Mouse (Mus musculus) intestine, postnatal 0 days (tissue): Measurements from ENCODE around the gene Amot. TPM values are rescaled to one million over a fixed set of nuclear protein-coding genes. Genes with fewer than 3 reads are reported as not detected.
A peak's percentile ranks its signal among the peaks of the same experiment; 100 is the strongest.

Experiments used
- ATAC-seq: fragments of 200-750 bp; cut with Nextera tagmentation; 2 replicates; pipeline ENCODE4 v1.8.0; 2017; ENCODE audit warnings: mild to moderate bottlenecking, moderate TSS enrichment, moderate library complexity
- H3K27ac ChIP-seq: fragments of 300-500 bp; sonication (generic); 2 replicates; pipeline ENCODE4 v1.5.1; 2014; ENCODE audit warnings: mild to moderate bottlenecking, low read depth, low read length, moderate library complexity
- H3K27me3 ChIP-seq: fragments of 300-500 bp; sonication (generic); replicated peaks from 2 replicates; pipeline ENCODE4 v1.6.1; 2014; ENCODE audit warnings: low read length, mixed read lengths; ENCODE audit not compliant: control insufficient read depth, insufficient read depth
- H3K36me3 ChIP-seq: fragments of 300-500 bp; sonication (generic); 2 replicates; pipeline ENCODE4 v1.6.1; 2014; ENCODE audit warnings: mild to moderate bottlenecking, moderate library complexity; ENCODE audit not compliant: control insufficient read depth, insufficient read depth
- H3K4me1 ChIP-seq: fragments of 300-500 bp; sonication (generic); replicated peaks from 2 replicates; pipeline ENCODE4 v1.6.1; 2014; ENCODE audit warnings: antibody characterized with exemption, low read length, mixed read lengths; ENCODE audit not compliant: control insufficient read depth, insufficient read depth
- H3K4me2 ChIP-seq: fragments of 300-500 bp; sonication (generic); replicated peaks from 2 replicates; pipeline ENCODE4 v1.6.1; 2014; ENCODE audit warnings: low read depth, mild to moderate bottlenecking, moderate library complexity
- H3K4me3 ChIP-seq: fragments of 300-500 bp; sonication (generic); 2 replicates; pipeline ENCODE4 v1.5.1; 2014; ENCODE audit warnings: low read depth, low read length
- H3K9ac ChIP-seq: fragments of 300-500 bp; sonication (generic); 2 replicates; pipeline ENCODE4 v1.6.1; 2014; ENCODE audit warnings: mild to moderate bottlenecking, low read depth, low read length
- H3K9me3 ChIP-seq: fragments of 300-500 bp; sonication (generic); 2 replicates; pipeline ENCODE4 v1.6.1; 2016; ENCODE audit warnings: mixed run types; ENCODE audit not compliant: control insufficient read depth
- CTCF ChIP-seq: sonication (generic); IDR thresholded peaks from 2 replicates; pipeline ENCODE4 v1.5.1; 2016; ENCODE audit warnings: low read depth, mild to moderate bottlenecking, control low read depth, antibody characterized with exemption, moderate library complexity
- WGBS: fragments of 180-500 bp; shearing (Covaris S2); extraction: QIAGEN DNeasy Blood & Tissue Kit; methylation state at CpG from one replicate; pipeline ENCODE4 v1.1.7; 2014; 5-methylcytosine and 5-hydroxymethylcytosine counted together
- polyA plus RNA-seq: library from polyadenylated mRNA; unstranded; fragments of >200 nt; fragmentation: Nextera tagmentation; extraction: Ambion mirVana; gene quantifications from 2 replicates; pipeline ENCODE4 v1.2.1, GENCODE M21; 2015

Gene Amot
- polyA plus RNA-seq, 1 experiment from 2014 or later: 6.3 TPM

DNA sequence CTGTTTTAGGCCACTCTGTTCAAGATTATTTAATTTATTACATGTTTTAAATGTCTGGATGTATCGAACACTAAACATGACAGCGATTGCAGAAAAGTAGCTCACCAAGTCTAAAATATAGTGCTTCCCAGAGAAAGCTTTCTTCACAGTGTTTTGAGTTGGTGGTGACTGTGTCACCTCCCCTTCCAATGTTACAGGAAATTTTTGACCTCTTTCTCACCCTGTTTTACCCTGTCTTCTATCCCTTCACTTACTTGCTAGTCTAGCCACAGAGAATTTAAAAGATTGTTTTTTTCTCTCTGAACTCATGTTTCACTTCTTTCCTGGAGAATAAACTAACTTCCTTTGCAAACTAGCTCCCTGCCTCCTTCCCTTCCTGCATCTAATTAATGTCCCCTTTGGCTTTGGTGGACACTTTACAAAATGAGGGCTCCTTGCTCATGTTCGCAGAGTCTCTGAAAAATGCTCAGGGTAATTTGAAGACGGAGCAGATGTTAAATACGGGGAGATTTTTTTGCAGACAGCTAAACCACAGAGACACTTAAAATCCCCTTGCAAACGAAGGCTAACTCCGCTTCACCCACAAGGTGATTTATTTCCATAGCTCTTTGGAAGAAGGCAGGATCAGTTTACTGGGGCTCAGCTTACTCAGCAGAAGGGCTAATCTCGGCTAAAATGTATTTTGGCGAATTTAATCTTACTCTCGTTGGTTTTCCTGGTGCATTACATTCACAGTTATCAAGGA is 11.5 kb upstream of the Amot start:
- 58% methylated on average over 10 of the region's 10 CpGs for WGBS
- no peak overlapping the region for H3K4me3 ChIP-seq
- no peaks in the 10 kb centered on the region for H3K36me3 ChIP-seq
- H3K27ac ChIP-seq: no peak overlapping the region
- no peak overlapping the region for H3K4me2 ChIP-seq
- H3K27me3 ChIP-seq: no peaks in the 10 kb centered on the region
- no peaks in the 10 kb centered on the region for H3K9me3 ChIP-seq
- ATAC-seq: no peak
- no peak for TF ChIP-seq CTCF
- no peak overlapping the region for H3K9ac ChIP-seq
- H3K4me1 ChIP-seq: no peaks in the 10 kb centered on the region

DNA sequence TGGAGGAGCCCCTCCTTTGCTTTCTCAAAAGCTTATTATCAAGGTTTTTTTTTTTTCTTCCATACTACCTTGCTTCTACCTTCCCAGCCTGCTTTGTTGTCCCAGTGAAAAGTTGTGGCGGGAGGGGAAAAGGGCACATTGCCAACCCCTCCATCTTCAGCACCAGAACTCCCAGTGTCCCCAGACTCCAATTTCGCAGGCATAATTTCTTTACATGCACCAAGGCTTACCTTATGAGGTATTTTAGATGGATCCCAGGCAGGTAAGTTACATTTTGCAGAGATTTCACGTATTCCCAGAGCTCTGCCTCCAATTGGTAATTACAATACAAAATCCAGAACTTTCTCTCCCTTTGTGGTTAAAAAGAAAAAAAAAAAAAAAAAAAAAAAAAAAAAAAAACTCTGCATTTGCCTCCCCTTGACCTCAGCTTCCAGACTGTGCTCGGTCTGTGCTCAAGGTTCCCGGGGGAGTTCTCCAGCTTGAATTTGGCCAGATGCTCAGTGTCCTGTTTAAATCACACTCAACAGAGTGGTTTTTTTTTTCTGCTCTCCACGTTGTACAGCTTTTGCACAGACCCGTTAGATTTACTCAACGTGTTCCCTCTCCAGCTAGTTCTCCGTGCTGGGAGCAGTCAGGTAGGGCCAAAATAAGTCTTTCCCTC is 10.6 kb upstream of the Amot start:
- Histone ChIP-seq H3K36me3 (no peaks in the 10 kb centered on the region), H3K4me1 (no peaks in the 10 kb centered on the region), H3K4me2 (no peak overlapping the region), H3K9me3 (no peaks in the 10 kb centered on the region), H3K27ac (no peak overlapping the region), H3K27me3 (no peaks in the 10 kb centered on the region), H3K9ac (no peak overlapping the region), H3K4me3 (no peak overlapping the region)
- no peak for ATAC-seq
- TF ChIP-seq CTCF: no peak
- 60% methylated on average over 9 of the region's 9 CpGs for WGBS

DNA sequence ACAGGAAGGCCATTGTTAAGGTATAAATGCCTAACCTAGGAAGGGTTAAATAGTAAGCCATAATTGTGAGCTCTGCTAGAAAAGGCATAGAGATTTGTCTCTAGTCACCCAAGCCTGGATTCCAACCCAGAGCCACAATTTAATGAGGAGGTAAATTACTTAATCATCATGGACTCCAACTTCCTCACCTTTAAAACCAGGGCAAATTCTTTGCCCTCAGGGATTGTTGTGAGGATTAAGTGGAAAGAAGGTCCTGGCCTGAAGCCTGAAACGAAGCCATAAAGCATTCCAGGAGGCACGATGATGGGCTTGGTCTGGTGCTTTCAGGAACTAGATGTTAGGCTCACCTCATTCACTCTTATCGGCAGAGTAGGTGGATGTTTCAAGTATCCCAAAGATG is 5.7 kb upstream of the Amot start:
- Histone ChIP-seq H3K4me1 (no peaks in the 10 kb centered on the region), H3K9me3 (no peaks in the 10 kb centered on the region), H3K4me3 (no peak overlapping the region), H3K9ac (no peak overlapping the region), H3K27ac (no peak overlapping the region), H3K27me3 (no peaks in the 10 kb centered on the region), H3K4me2 (no peak overlapping the region), H3K36me3 (no peaks in the 10 kb centered on the region)
- TF ChIP-seq CTCF: no peak
- 42% methylated on average over 3 of the region's 3 CpGs for WGBS
- ATAC-seq: no peak

GRCm38 (mm10) chrX:145505457-145506201 is 648 bp upstream of the Amot start:
- H3K27ac ChIP-seq: peak overlapping the region; percentile 35; the same call in 1 of the 2 replicates
- H3K4me1 ChIP-seq: no peaks in the 10 kb centered on the region
- H3K36me3 ChIP-seq: no peaks in the 10 kb centered on the region
- no peaks in the 10 kb centered on the region for H3K9me3 ChIP-seq
- WGBS: 21% methylated on average over 14 of the region's 14 CpGs
- peak; percentile 45 for TF ChIP-seq CTCF
- H3K4me3 ChIP-seq: peak overlapping the region; percentile 51
- ATAC-seq: peak; percentile 94
- peak overlapping the region; percentile 65 for H3K4me2 ChIP-seq
- H3K27me3 ChIP-seq: no peaks in the 10 kb centered on the region
- no peak overlapping the region for H3K9ac ChIP-seq

DNA sequence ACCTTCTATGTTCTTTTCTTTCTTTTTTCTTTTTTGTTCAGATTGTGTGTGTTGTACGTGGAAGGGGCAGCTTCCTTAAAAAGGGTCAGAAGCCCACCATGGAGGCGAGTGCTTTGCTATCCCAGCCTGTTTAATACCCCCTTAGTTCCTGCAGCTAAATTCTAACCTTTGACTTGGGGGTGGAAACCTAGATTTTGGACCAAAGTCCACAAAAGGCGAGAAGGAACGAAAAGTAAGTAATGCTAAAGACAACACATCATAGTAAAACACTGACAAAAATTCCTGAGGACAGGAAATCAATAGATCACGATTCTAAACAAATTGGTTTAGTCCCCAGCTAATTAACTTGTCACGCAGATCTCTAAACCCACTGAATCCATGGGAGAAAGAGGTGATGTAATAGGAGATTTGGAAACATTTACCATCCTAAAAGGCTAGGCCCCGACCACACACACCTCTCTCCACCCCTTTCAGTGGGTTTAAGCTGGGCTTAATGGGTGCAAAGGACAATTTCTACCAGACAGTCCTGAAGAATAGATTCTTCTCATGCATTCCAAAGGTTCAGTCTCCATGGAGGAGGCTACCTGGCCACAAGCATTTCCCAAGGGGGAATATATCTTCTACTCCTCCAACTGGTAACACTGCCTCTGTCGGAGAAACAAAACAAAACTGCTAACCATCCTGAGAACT is 3.2 kb downstream of the Amot start:
- H3K36me3 ChIP-seq: no peaks in the 10 kb centered on the region
- ATAC-seq: no peak
- H3K9me3 ChIP-seq: no peaks in the 10 kb centered on the region
- WGBS: 53% methylated on average over 8 of the region's 8 CpGs
- H3K9ac ChIP-seq: no peak overlapping the region
- H3K27me3 ChIP-seq: no peaks in the 10 kb centered on the region
- no peak for TF ChIP-seq CTCF
- H3K4me2 ChIP-seq: no peak overlapping the region
- H3K27ac ChIP-seq: no peak overlapping the region
- no peak overlapping the region for H3K4me3 ChIP-seq
- H3K4me1 ChIP-seq: no peaks in the 10 kb centered on the region

DNA sequence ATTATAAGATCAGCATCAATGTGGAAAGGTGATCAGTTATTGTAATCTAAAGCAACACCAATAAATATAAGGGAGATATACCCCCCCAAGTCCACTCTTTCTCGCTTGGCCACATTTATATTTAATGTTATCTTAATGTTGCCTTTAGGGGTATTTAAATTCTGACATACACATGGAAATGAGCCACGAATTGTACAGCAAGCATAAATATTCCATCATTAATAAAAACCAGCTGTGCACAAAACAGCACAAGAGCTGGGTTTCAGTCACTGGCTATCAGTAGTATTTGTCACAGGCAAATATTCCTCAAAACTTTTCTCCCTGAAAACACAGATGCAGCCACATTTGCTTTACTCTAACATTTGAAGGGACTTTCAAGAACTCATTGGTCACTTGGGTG is 5.9 kb downstream of the Amot start:
- Histone ChIP-seq H3K9ac (no peak overlapping the region), H3K4me2 (no peak overlapping the region), H3K27me3 (no peaks in the 10 kb centered on the region), H3K9me3 (no peaks in the 10 kb centered on the region), H3K27ac (no peak overlapping the region), H3K4me1 (no peaks in the 10 kb centered on the region), H3K4me3 (no peak overlapping the region), H3K36me3 (no peaks in the 10 kb centered on the region)
- TF ChIP-seq CTCF: no peak
- WGBS: 63% methylated on average over 2 of the region's 2 CpGs
- no peak for ATAC-seq
